Mouse (Mus musculus) heart, postnatal 0 days (tissue): ENCODE measurements around the gene Ccdc96. TPM values are rescaled to one million over a fixed set of nuclear protein-coding genes. Genes with fewer than 3 reads are reported as not detected.

Source experiments
- ATAC-seq: fragments of 200-750 bp; cut with Nextera tagmentation; 2 replicates; pipeline ENCODE4 v1.8.0; 2017; ENCODE audit warnings: low read depth, moderate number of reproducible peaks, moderate library complexity; ENCODE audit not compliant: insufficient read depth
- DNase-seq: peaks from one replicate; pipeline ENCODE4 v3.0.0-alpha.2; 2016; ENCODE audit warnings: low spot score
- H3K27ac ChIP-seq: fragments of 300-500 bp; sonication (generic); 2 replicates; pipeline ENCODE4 v1.5.1; 2014; ENCODE audit warnings: low read depth, mild to moderate bottlenecking
- H3K27me3 ChIP-seq: fragments of 300-500 bp; sonication (generic); 2 replicates; pipeline ENCODE4 v1.6.1; 2014; ENCODE audit warnings: low read length, mixed read lengths; ENCODE audit not compliant: control insufficient read depth, insufficient read depth
- H3K36me3 ChIP-seq: fragments of 300-500 bp; sonication (generic); replicated peaks from 2 replicates; pipeline ENCODE4 v1.6.1; 2014; ENCODE audit warnings: low read length, mixed read lengths; ENCODE audit not compliant: control insufficient read depth, insufficient read depth
- H3K4me1 ChIP-seq: fragments of 300-500 bp; sonication (generic); 2 replicates; pipeline ENCODE4 v1.6.1; 2014; ENCODE audit warnings: antibody characterized with exemption; ENCODE audit not compliant: control insufficient read depth, insufficient read depth
- H3K4me2 ChIP-seq: fragments of 300-500 bp; sonication (generic); 2 replicates; pipeline ENCODE4 v1.6.1; 2014; ENCODE audit warnings: low read depth, mild to moderate bottlenecking, low read length, moderate library complexity
- H3K4me3 ChIP-seq: fragments of 300-500 bp; sonication (generic); 2 replicates; pipeline ENCODE4 v1.5.1; 2014; ENCODE audit warnings: low read depth, low read length
- H3K9ac ChIP-seq: fragments of 300-500 bp; sonication (generic); replicated peaks from 2 replicates; pipeline ENCODE4 v1.6.1; 2014; ENCODE audit warnings: low read depth, low read length, mixed read lengths
- H3K9me3 ChIP-seq: fragments of 300-500 bp; sonication (generic); replicated peaks from 2 replicates; pipeline ENCODE4 v1.6.1; 2016; ENCODE audit warnings: low read length; ENCODE audit not compliant: control insufficient read depth
- CTCF ChIP-seq: IDR thresholded peaks from 2 replicates; pipeline ENCODE4 v1.5.1; 2016; ENCODE audit warnings: antibody characterized with exemption, control low read depth, low read depth
- EP300 ChIP-seq: IDR thresholded peaks from 2 replicates; pipeline ENCODE4 v1.6.1; 2016; ENCODE audit warnings: antibody characterized with exemption, low read depth
- WGBS: fragments of 180-500 bp; shearing (Covaris S2); extraction: QIAGEN DNeasy Blood & Tissue Kit; methylation state at CpG from one replicate; pipeline ENCODE4 v1.1.7; 2014; 5-methylcytosine and 5-hydroxymethylcytosine counted together
- polyA plus RNA-seq: library from polyadenylated mRNA; unstranded; fragments of >200 nt; fragmentation: Nextera tagmentation; extraction: Ambion mirVana; gene quantifications from 2 replicates; pipeline ENCODE4 v1.2.1, GENCODE M21; 2015
- total RNA-seq: library from RNA; depleted of rRNA; stranded (reverse); fragments of >200 nt; gene quantifications from 2 replicates; pipeline ENCODE4 v1.2.3, GENCODE M21; 2014; ENCODE audit warnings: low replicate concordance

The Ccdc96 gene
- total and polyA plus RNA-seq, 2 experiments from 2014 or later = 0.19 TPM; not detected in 1

DNA sequence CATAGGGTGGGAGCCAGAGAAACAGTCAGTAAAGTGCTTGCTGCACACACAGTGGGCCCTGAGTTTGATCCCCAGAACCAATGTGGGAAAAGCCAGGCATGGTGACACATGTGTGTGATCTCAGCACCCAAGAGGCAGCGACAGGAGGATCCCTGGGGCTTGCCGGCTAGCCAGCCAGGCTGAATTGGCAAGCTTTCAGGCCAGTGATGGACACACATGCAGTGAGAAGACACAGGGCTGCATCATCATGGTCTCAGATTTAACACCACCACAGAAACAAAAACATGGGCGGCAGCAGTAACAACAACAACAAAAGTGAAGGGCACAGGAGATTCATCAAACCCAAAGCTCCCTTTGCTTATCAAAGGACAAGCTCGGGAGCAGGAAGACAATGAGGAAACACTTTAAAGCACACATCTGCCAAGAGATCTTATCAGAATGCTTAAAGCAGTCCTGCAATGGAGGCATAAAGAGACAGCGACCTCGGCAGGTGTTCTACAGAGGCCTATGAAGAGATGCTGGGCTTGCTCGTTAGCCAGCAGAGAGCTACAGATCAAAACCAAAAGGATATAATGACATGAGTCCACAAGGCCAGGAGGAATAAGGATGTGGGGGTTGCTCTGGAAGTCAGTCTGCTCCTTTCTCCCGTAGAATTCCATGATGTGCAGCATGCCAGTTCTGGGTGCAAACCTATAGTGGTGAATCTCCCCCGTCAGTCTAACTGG lies 38.1 kb upstream of the Ccdc96 start:
- H3K4me1 ChIP-seq = peaks cover 20% of the 10 kb centered on the region
- TF ChIP-seq CTCF (no peak), EP300 (no peak)
- no peak overlapping the region for H3K4me2 ChIP-seq
- 42% methylated on average over 9 of the region's 9 CpGs for WGBS
- H3K27me3 ChIP-seq = peaks cover 59% of the 10 kb centered on the region
- no peaks in the 10 kb centered on the region for H3K36me3 ChIP-seq
- no peaks in the 10 kb centered on the region for H3K9me3 ChIP-seq
- ATAC-seq (no peak), DNase-seq (no peak)
- no peak overlapping the region for H3K9ac ChIP-seq
- H3K27ac ChIP-seq = no peak overlapping the region
- no peak overlapping the region for H3K4me3 ChIP-seq

DNA sequence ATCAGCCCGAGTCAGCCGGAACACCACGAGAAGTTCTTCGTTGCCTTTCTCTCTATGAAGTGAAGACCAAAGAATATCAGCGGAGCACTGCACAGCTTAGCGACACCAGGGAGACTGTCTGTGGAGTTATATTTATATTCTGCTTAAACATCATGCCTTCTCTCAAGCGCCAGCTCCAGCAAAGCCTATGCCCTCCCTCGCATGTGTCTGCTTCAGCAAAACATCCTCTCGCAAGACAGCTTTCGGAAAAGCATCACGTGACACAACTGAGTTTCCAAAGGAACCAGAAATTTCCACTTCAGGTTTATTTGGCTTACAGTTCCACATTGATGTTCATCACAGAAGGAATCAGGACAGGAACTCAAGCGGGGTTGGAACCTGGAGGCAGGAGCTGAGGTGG lies 36.5 kb upstream of the Ccdc96 start:
- H3K9me3 ChIP-seq = no peaks in the 10 kb centered on the region
- H3K4me3 ChIP-seq = no peak overlapping the region
- H3K27ac ChIP-seq = no peak overlapping the region
- WGBS = 91% methylated on average over 12 of the region's 12 CpGs
- no peak overlapping the region for H3K4me2 ChIP-seq
- no peaks in the 10 kb centered on the region for H3K36me3 ChIP-seq
- DNase-seq (no peak), ATAC-seq (no peak)
- peaks cover 21% of the 10 kb centered on the region for H3K4me1 ChIP-seq
- peaks cover 58% of the 10 kb centered on the region for H3K27me3 ChIP-seq
- no peak for TF ChIP-seq CTCF
- TF ChIP-seq EP300 = no peak
- H3K9ac ChIP-seq = no peak overlapping the region

DNA sequence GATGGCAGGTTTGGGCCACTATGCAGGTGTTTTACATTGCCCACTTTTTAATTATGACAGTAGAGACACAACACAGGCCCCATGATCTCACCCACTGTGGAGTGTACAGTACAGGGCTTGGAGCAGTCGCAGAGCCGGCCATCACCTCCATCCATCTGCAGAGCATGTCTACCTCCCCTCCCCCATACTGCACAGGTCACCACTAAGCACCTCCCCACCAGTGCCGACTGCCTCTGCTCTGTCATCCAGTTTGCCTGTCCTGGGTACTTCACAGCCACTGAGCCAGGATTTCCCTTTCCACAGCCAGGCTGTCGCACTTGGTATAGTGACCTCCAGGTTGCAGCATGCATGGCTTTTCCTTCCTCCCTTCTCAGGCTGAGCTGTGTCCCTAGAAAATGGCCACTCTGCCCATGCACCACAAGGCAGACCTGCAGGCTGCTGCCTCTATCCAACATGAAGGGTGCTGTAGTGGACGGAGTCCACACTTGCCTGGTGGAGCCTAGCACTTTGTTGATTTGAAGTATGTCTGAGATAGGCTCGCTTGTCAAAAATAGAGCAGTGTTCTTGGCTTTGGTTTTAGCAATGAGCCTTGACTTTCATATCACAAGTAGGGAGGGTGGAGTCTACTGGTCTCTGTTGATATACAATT lies 34.6 kb upstream of the Ccdc96 start:
- TF ChIP-seq EP300 = no peak
- TF ChIP-seq CTCF = no peak
- peaks cover 43% of the 10 kb centered on the region for H3K27me3 ChIP-seq
- ATAC-seq (peak; percentile 90), DNase-seq (peak; percentile 86)
- peak overlapping the region; percentile 28 for H3K4me2 ChIP-seq
- H3K27ac ChIP-seq = peak overlapping the region; percentile 69
- no peaks in the 10 kb centered on the region for H3K9me3 ChIP-seq
- 29% methylated on average over 6 of the region's 6 CpGs for WGBS
- peaks cover 22% of the 10 kb centered on the region for H3K4me1 ChIP-seq
- H3K4me3 ChIP-seq = no peak overlapping the region
- no peaks in the 10 kb centered on the region for H3K36me3 ChIP-seq
- H3K9ac ChIP-seq = no peak overlapping the region

- no peak overlapping the region for H3K27ac ChIP-seq
- 0 out of 2 replicates have a peak, but pooled peaks have one; percentile 34 for ATAC-seq
- WGBS = 14% methylated on average over 9 of the region's 10 CpGs
- no peak overlapping the region for H3K9ac ChIP-seq
- H3K4me3 ChIP-seq = no peak overlapping the region
- H3K36me3 ChIP-seq = no peaks in the 10 kb centered on the region
- peaks cover 25% of the 10 kb centered on the region for H3K4me1 ChIP-seq
- TF ChIP-seq EP300 = no peak
- TF ChIP-seq CTCF = no peak
- DNase-seq = no peak
- H3K27me3 ChIP-seq = peaks cover 42% of the 10 kb centered on the region
- H3K4me2 ChIP-seq = no peak overlapping the region
- no peaks in the 10 kb centered on the region for H3K9me3 ChIP-seq
Measured at GRCm38 (mm10) chr5:36451119-36451518, 33.3 kb upstream of the Ccdc96 start.

GRCm38 (mm10) chr5:36451872-36452389 lies 32.5 kb upstream of the Ccdc96 start:
- ATAC-seq (no peak), DNase-seq (no peak)
- no peak overlapping the region for H3K9ac ChIP-seq
- H3K27ac ChIP-seq = no peak overlapping the region
- TF ChIP-seq EP300 = no peak
- no peak for TF ChIP-seq CTCF
- H3K4me1 ChIP-seq = peaks cover 25% of the 10 kb centered on the region
- WGBS = 67% methylated on average over 10 of the region's 10 CpGs
- no peaks in the 10 kb centered on the region for H3K36me3 ChIP-seq
- no peak overlapping the region for H3K4me2 ChIP-seq
- peaks cover 42% of the 10 kb centered on the region for H3K27me3 ChIP-seq
- H3K4me3 ChIP-seq = no peak overlapping the region
- no peaks in the 10 kb centered on the region for H3K9me3 ChIP-seq
